Mouse (Mus musculus): ENCODE results near the gene G0s2.

Gene G0s2

DNA sequence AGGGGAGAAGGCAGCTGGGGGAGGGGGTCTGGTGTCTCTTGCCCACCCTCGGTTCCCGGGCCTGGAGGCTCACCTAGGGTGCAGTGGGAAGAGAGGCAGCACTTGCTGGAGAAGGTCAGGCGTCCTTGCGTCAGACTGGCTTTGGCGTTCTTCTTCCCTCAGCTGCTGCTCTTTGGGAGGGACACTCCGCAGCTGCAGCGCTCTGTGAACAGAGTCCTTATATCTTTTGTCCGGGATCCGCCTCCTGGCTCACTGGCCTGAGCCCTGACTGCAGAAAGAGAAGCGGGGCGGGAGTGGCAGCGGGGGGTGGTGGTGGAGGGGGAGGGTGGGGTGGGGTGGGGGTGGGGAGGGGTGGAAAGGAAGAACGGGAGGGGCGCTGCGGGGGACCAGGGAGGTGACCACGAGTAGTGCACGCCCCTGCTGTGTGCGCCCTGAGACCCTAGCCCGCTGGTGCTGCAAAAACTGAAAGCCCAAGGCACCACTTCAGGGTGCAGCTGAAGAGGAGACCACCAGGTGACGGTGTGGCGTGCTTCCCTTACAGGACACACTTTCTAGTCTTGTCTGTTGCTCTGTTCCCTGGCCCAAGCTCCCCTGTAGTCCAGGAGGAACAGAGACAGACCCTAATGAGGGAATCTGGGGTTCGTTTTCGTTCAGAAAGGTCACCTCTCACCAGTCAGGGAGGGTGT, at the start of gene G0s2:
Gene G0s2, minus strand, starts transcription at position 302 of the 686 bp plus-strand sequence.
- DNase-seq (ENCODE audit: low spot score in 2 of 2): peak; percentile 32 to 41

DNA sequence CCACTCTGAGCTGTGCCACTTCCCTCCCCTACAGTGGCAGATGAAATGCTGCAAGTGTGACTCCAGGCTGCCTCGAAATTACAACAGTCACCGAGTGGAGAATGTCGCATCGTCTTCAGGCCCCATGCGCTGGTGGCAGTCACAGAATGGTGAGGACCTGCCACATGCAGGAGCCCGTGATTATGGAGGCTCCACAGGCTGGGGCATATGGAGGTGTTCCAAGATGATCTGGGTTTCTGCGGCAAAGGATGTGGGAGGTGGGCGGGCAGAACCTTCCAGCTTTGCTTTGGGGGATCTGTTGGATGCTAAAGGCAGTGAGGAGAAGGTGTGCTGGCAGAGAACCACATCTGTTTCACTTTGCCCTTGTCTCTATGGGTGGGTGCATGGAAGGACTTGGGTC, 47.4 kb upstream of the G0s2 start:
- DNase-seq (ENCODE audit: low spot score in 2 of 2): peak in 1 of 2 experiments; percentile 30

DNA sequence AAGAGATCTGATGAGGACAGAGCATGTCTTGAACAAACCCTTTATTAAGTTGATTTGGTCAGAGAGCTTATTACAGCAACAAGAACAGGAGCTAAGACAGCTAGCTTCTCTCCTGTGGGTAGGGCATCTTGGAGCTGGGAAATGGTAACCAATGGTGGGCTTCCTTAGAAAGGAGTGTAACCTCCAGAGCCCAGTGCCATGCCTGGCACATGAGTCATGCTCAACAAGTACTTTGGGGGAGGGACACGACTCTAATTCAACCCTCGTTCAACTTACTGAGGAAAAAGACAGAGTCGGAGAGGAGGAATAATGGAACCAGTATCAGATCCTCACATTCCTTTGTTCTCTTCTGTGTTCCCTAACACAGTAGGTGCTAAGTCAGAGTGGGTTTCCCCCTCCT, 46.7 kb upstream of the G0s2 start:
- no peak for DNase-seq (ENCODE audit: low spot score in 2 of 2)

GRCm38 (mm10) chr1:193317159-193317559, 44.1 kb upstream of the G0s2 start:
- peak in 1 of 2 experiments; percentile 52 for DNase-seq (ENCODE audit: low spot score in 2 of 2)

DNA sequence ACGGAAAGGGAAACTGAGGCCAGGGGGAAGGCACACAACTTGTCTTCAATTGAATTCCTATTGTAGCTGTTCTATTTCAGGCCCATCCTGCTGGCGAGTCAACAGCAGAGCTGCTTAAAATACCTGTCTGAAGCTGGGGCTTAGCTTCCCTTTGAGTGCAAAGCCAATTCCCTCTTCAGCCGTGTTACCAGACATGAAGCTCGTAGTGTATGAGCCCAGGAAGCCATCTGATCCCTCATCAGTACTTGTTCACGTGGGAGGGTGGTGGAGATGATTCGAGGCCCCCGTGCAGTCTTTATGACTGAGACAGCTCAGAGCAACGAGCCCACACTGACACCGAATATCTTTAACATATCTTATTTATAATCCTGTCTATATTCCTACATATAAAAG, 43.3 kb upstream of the G0s2 start:
- peak in 1 of 2 experiments; percentile 30 for DNase-seq (ENCODE audit: low spot score in 2 of 2)

DNA sequence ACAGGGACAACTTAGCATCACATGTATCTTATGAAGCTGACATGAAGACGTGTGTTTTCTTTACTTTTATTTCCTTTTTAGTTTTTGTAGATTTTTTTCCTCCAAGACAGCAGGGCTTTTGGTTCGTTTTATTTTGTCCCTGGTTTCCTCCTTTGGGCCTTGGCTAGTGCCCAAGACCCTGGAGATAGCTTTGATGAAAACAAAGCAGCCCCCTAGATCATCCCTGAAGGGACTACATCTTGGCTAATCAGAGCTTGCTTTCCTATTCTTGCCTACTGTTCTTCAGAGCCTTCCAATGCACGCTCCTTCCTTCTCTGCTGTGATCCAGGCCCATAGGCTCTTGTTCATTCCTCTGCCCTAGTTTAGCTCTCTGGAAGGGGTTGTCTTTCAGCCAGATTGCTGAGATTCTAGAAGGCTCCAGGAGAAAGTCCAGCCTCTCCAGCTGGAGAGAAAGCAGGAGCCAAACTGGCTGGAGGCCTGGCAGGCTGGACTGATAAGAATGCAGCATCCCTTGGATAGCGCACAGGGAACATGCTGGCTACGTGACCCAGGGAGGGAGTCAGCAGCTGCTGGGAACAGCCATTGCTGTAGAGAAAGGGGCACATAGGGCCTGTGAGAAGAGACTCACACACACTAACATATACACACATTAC, 42.8 kb upstream of the G0s2 start:
- peak in 1 of 2 experiments; percentile 66 for DNase-seq (ENCODE audit: low spot score in 2 of 2)

GRCm38 (mm10) chr1:193311596-193311995, 38.6 kb upstream of the G0s2 start:
- no peak for DNase-seq (ENCODE audit: low spot score in 2 of 2)

DNA sequence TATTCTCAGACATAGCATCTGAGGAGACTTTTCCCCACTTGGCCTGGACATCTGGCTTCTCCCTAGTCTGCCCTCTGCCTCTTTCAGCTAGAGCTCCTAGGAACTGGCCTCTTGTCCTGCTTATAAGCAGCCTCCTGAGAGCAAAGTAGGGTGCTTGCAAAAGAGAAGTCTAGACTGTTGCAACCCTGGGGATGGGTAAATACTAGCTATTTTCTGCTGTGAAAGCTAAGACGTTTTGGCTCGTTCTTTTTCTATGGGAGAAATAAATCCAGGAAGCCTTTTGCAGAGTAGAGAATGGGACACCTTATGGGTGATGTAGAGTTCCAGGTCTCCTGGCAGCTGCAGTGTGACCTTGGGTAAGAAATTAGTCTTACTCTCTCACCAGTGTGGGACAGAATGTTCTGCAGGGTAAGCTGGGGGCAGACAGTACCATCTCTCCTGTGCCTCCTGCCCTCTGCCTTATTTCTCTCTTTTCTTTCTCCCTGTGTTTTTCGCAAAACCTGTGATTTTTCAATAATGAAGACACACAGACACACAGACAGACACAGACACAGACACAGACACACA, 37.6 kb upstream of the G0s2 start:
- DNase-seq (ENCODE audit: low spot score in 2 of 2): no peak

GRCm38 (mm10) chr1:193309785-193310518, 36.9 kb upstream of the G0s2 start:
- DNase-seq (ENCODE audit: low spot score in 2 of 2): no peak

- no peak for DNase-seq (ENCODE audit: low spot score in 2 of 2)
Measured at GRCm38 (mm10) chr1:193306832-193307231, 33.8 kb upstream of the G0s2 start.

DNA sequence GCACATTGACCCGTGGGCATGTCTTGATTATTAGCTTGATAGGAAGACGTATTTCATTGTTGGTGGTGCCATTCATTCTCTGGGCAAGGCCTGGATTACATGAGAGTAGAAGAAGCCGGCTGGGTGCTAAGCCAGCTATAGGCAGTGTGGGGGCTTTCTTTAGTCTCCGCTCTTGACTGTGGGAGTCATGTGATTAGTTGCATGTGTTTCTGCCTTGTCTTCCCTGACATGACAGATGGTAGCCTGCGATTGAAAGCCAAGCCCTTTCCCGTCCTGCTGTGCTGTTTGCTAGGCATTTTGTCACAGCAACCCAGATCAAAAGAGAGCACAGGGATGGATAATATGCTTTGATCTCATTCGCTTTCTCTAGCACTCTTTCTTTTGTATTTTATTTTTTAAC, 32.4 kb upstream of the G0s2 start:
- no peak for DNase-seq (ENCODE audit: low spot score in 2 of 2)

- no peak for DNase-seq (ENCODE audit: low spot score in 2 of 2)
Measured at GRCm38 (mm10) chr1:193303096-193303495, 30.1 kb upstream of the G0s2 start.

GRCm38 (mm10) chr1:193302093-193302405, 29.0 kb upstream of the G0s2 start:
- no peak for DNase-seq (ENCODE audit: low spot score in 2 of 2)

GRCm38 (mm10) chr1:193301216-193302092, 28.4 kb upstream of the G0s2 start:
- no peak for DNase-seq (ENCODE audit: low spot score in 2 of 2)

- DNase-seq (ENCODE audit: low spot score in 2 of 2): no peak
Measured at GRCm38 (mm10) chr1:193299995-193300394, 27.0 kb upstream of the G0s2 start.

- no peak for DNase-seq (ENCODE audit: low spot score in 2 of 2)
Measured at GRCm38 (mm10) chr1:193298141-193298765, 25.2 kb upstream of the G0s2 start.

DNA sequence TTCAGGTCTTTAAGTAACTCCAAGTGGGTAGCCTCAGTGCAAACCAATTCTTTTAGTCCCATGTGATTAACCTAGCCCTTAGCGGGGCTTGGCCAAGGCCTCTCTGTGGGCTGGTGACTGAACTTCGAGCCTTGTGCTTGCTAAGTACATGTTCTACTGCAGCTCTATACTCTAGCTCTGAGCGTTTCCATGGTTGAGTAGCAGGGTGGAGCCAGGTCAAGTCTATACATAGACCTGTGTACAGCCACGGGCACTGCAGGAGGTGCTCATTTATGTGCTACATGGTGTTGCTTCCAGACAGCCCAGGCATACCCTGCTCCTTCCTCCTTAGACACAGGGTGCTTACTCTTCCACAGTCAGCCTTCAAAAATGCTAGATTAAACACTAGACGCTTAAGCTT, 22.9 kb upstream of the G0s2 start:
- DNase-seq (ENCODE audit: low spot score in 2 of 2): no peak

DNA sequence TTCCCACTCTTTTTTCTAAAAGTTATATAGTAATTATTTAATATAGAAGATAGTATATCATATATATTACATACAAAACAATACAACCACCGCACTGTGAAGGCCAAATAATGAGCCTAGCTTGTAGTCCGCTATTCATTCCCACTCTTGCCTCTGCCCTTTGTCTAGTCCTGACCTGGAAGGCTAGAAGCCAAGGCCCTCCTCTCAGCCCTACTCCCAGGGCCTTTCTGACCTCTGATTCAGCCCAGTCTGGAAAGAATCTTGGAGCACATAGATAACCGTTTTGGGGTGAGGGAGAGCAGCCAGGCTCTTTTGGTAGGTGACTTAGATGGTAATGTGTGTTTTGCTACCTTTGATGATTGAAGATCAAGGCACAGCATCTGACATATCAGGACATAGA, 20.9 kb upstream of the G0s2 start:
- DNase-seq (ENCODE audit: low spot score in 2 of 2): no peak

DNA sequence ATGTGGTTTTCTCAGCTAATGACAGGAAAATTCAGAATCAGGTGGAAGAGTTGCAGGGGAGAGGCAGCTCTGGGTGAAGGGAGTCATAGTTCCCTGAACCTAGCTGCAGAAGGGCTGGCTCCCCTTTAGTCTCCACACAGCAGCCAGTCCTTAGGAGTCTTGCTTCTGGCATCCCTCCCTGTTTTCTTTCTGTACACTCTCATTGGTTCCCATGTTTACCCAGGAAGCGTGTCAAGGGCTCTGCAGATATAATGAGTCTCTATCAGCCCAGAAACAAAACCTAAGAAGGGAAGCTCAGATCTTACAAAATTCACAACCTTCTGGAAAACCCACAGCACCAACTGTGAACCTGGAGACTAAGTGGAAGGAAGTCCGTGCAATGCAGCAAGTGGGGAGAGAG, 20.0 kb upstream of the G0s2 start:
- DNase-seq (ENCODE audit: low spot score in 2 of 2): no peak

GRCm38 (mm10) chr1:193290686-193291085, 17.7 kb upstream of the G0s2 start:
- no peak for DNase-seq (ENCODE audit: low spot score in 2 of 2)

- DNase-seq (ENCODE audit: low spot score in 2 of 2): no peak
Measured at GRCm38 (mm10) chr1:193289914-193290313, 16.9 kb upstream of the G0s2 start.

All from right cerebral cortex, postnatal 36 days (tissue).